Mouse (Mus musculus) erythroblast, adult 5-6 weeks (primary cell): ENCODE data around the gene Npc1l1. TPM values are rescaled to one million over a fixed set of nuclear protein-coding genes. Genes with fewer than 3 reads are reported as not detected.

ENCODE experiments used
- ATAC-seq: replicated peaks from 2 replicates; pipeline ENCODE4 v1.8.0; 2016; ENCODE audit warnings: moderate number of reproducible peaks, mild to moderate bottlenecking, moderate TSS enrichment, inconsistent platforms; ENCODE audit not compliant: poor library complexity, low FRiP score, severe bottlenecking
- total RNA-seq, 2 experiments: library from RNA; stranded (forward) in 1 of 2; stranded (reverse) in 1 of 2; fragments of 150-400 nt in 1 of 2; fragments of 200-764, 138-1000 nt in 1 of 2; gene quantifications; 2 replicates each; pipeline versions ENCODE4 v1.2.3 to v1.2.4; 2015 to 2017; ENCODE audit warnings: low replicate concordance in 2 of 2

Npc1l1 gene
- total RNA-seq, 2 experiments from 2014 or later: not detected

- no peak for ATAC-seq
Observed at GRCm38 (mm10) chr11:6216834-6217233, 13.1 kb downstream of the Npc1l1 start.

GRCm38 (mm10) chr11:6208158-6208557 lies 21.8 kb downstream of the Npc1l1 start:
- no peak for ATAC-seq

GRCm38 (mm10) chr11:6207090-6207489 lies 22.9 kb downstream of the Npc1l1 start:
- ATAC-seq: no peak

DNA sequence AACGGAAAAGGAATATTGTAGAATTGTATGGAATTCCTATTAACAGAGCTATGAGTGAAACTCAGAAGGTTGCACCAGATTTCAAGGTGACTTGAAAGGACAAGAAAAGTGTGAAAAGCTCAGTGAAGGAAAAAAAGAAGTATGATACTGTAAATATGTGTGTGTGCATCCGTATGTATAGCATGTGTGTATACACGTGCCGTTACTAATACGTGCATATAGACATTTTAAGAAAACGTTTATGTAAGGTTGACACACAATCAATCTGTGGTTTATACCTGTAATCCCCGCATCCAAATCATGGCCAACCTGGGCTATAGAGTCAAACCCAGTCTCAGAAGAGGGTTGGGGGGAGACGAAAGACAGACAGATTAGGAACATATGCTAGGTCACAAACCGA lies 29.4 kb downstream of the Npc1l1 start:
- no peak for ATAC-seq

DNA sequence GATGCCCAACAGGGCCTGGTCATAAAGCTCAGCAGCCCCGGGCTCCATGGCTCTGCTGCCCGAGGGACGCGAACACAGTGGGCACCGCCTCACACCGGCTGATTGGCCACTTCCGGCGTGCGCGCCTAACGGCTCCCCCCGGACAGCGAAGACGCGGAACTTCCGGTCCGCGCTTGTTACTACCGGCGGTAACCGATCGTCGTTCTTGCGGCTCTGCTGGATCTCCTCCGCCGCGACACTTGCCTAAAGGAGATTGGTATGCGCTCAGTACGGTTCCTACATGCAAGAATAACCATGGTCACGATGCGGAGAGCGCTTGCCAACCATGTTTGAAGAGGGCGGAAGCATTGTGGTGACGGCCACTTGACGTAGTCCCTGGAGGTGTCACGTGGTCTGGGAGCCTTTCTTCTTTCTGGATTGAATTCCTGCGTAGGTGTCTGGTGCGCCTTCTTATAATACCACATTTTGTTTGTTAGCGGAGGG lies 29.8 kb downstream of the Npc1l1 start, which contains the start of gene Nudcd3:
Gene Nudcd3 (minus strand): TSS at position 329 of the 483 bp plus-strand sequence.
- ATAC-seq: peak; percentile 97

- peak; percentile 65 for ATAC-seq
Observed at GRCm38 (mm10) chr11:6199410-6200086, 30.4 kb downstream of the Npc1l1 start, which contains the start of gene A730071L15Rik. Gene A730071L15Rik, plus strand, starts transcription at chr11:6200029.

DNA sequence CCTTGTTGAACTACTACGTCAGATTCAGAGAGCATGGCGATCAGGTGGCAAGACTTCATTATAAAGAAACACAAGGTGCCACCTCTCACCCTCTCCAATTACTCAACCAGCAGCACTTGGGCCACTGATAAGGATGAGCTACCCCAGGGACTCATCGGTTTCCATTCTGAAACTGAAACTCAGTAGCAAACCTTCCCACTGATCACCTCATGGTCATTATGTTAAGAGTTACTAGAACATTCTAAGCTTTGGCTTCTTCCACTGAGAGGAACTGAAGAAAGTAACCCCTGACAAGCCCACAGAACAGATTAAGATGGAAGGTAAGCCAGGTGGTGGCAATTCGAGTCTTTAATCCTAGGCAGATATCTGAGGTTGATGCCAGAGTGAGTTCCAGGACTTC lies 31.5 kb downstream of the Npc1l1 start:
- no peak for ATAC-seq

DNA sequence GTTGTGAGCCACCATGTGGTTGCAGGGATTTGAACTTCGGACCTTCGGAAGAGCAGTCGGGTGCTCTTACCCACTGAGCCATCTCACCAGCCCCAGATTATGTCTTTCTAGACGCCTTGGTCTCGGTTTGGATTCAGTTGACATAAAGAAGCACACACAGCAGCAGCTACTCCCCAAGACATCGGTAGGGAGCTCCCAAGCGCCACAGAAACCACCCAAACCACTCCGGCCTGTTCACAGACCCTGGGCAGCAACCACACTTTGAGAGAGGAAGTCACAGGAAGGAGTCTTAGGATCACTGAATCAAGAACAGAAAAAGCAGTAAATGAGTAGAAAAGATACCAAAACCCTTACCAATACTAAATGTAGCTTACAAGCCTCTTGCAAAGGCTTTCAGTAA lies 33.2 kb downstream of the Npc1l1 start:
- ATAC-seq: no peak

- ATAC-seq: peak; percentile 93
Observed at GRCm38 (mm10) chr11:6187878-6188277, 42.1 kb downstream of the Npc1l1 start.

DNA sequence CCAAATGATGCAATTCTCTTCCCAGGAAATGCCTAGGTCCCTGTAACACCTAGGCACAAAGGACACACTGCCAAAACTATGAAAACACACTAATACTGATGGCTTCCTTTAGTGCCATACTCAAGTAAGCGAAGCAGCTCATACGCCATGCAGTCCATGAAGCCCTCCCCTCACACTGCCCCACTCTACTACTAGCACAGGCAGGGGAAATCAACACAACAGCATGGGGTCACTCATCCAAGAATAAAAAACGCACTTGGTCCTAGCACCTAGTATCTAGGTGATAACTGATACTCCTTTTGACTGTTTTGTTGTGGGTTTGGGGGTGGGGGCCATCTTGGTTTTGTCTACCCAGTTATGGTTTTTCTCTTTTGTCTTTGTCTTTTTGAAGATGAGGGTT lies 42.5 kb downstream of the Npc1l1 start:
- no peak for ATAC-seq

DNA sequence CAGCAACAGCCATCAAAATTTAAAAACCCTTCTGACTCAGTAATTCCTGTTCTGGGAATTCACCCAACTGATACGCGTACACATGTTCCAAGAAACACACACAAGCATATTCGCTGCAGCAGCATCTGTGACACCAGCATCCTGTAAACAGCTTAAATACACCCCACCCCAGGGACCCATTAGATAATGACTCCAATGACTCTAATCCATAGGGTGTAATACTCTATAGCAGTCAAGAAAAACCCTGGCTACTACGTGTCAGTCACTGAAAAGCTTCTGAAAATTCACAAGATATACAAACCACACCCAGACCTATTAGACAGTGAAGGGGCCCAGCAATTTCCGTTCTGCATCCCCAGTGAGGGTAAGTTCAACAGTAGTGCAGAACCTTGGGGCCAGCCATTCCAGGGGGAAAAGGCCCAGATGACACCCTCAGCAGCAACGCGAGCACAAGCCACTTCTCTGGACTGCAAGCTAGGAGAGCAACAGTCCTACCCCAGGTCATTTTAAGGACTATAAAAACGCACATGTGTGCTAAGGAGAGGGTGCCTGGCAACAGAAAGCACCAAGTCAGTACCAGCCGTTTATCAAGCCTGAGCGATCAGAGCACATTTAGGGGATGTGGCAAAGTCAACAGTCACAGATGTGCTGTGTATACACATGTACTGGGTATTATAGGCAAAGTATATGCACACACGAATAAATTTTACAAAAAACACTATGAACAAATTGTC lies 45.6 kb downstream of the Npc1l1 start:
- no peak for ATAC-seq

- ATAC-seq: no peak
Observed at GRCm38 (mm10) chr11:6183246-6183645, 46.7 kb downstream of the Npc1l1 start.

DNA sequence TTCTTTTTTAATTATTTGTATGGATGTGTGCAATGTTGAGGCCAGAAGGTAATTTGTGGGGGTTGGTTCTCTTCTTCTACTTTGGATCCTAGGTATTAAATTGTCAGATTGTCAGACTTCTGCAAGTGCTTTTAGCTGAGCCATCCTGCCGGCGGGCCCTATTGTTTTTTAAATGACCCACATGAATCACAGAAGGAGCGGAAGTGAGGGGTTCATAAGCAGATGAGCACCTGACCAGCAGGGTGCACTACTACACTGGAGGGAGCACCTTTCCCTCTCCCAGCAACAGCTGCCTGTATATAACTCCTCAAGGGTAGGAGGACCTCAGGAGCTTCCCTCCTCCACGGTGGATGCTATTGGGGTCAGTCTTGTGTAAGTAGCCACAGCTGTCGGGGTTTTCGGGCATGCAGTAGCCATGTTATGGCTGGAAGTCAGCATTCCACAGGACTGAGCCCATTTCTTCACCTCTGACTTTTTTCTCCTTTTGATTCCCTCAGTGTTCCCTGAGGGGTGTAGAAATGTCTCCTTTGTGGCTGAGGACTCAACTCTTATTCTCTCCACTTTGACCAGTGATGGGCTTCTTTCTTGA lies 49.0 kb downstream of the Npc1l1 start:
- ATAC-seq: no peak

- ATAC-seq: no peak
Observed at GRCm38 (mm10) chr11:6179194-6179593, 50.7 kb downstream of the Npc1l1 start.

DNA sequence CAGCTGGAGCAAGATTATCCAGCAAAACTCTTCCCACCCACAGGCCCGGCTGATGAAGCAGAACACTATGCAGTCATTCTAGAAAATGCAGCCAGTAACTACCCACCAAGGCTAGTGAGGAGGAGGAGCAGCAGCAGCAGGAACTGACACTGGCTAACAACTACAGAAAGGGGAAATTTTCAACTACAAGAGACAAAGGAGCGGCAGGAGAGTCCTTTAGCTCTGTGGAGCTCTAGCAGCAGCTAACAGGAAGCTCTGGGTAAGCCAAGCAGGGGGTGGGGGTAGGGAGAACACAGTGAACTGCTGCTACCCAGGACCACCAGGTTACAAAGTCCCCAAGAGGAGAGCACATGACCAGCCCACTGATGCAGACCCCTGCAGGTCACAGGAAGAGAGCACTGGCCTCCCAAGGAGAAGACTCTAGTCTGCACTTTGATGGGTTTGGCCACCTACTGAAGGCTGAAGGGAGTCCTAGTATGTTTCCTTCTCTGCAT lies 51.2 kb downstream of the Npc1l1 start:
- no peak for ATAC-seq

DNA sequence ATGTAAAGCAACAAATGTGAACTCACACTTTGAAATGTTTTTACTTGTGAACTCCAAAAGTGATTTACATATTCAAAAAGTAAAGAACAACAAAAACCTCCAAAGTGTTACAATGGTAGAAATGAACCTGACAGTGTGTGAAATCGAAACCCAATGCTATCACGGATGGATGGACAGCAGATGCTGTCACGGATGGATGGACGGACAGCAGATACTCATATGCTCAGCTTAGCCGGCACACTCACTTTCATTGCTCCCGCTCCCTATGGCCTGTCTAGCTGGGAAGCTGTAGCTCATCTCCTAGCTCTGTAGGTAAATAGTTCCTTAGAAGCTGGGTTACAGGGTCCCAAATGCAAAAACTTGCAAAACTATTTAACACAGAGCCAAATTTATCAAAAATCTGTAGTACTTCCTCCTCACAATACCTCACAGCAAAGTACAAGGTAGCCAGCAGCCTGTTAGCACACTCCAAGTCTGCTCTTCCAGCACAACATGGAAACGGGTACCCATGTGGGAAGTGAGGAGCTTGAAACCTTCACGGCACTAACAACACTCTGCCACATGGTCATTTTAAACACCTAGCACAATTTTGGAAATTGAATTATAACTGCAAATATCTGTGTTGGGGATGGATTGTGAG lies 52.0 kb downstream of the Npc1l1 start:
- no peak for ATAC-seq

DNA sequence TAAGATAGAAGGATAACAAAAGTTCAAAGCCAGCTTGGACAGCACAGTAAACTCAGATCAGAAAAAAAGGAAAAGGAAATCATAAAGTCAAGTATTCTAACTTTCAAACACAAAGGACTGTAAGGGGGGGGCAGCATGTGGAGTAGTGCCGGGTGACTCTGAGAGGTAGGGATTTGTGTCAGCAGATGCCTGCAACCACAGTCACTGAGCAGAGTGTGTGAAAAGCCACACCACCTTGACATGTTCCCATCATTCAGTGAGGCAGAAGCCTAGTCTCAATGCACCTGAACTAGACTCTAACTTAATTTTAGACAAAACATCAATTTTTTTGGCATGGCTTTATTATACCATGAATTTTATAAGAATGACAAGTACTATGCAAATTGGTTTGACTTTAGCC lies 54.4 kb downstream of the Npc1l1 start:
- no peak for ATAC-seq

- ATAC-seq: no peak
Observed at GRCm38 (mm10) chr11:6174719-6175118, 55.2 kb downstream of the Npc1l1 start.

DNA sequence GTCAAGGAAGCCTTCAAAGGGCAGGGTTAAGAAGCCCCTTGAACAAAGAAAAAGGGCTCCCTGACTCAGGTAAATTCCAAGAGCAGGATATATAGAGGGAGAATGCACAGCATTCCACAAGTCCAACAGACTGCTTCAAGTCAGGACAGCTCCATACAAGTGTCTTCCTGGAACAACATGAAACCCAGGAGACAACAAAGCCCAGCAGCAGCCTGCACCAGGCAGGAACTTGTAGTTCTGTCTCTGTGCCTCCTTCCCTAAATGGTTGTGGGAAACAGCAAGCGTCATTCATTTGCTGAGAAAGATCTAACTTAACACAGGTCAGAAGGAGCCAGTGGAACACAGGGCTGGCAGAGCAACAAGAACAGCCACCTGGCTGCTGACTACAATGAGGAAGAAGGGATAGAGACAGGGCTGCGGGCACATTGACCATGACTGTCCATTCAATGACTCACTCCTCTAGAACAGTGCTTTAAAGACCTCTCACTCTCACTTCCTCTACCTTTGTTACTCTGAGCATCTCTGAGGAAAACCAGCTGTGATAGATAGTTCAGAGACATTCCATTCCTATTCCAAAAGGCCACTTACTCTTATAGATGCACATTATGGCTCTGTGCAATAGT lies 60.8 kb downstream of the Npc1l1 start:
- no peak for ATAC-seq

DNA sequence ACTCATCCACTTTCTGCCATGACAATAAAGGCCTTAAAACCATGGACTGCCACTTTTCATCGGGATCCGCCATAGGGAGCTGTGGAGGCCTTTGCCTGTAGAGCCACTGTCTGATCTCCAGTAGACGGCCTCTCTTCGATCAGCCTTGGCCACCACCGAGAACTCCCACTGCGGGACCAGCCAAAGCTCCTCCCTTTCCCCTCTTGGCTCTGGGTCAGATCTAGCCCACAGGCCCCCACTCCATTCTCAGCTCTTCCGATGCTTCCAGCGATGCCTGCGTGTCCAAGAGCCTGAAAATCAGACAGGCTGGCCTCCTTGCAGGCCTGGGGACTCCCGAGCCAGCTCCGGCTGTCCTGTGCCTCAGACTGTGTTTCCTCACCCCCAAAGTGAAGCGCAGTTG lies 63.6 kb downstream of the Npc1l1 start:
- no peak for ATAC-seq
